Mouse (Mus musculus) CH12.LX (cell line): Measurements from ENCODE around the gene Zfp750.
A peak's percentile ranks its signal among the peaks of the same experiment; 100 is the strongest.

ENCODE experiments used
- BHLHE40 ChIP-seq: IDR thresholded peaks from 2 replicates; pipeline ENCODE4 v1.6.1; 2011; ENCODE audit warnings: mild to moderate bottlenecking, low read depth, low read length, improper control_type of control experiment
- CTCF ChIP-seq, 2 experiments: IDR thresholded peaks in 1 of 2; conservative IDR thresholded peaks in 1 of 2; 2 replicates each; pipeline ENCODE4 v1.5.1; 2011 to 2012; ENCODE audit warnings: low read depth in 2 of 2, low read length in 2 of 2, improper control_type of control experiment in 1 of 2, inconsistent platforms in 1 of 2, mild to moderate bottlenecking in 1 of 2, moderate library complexity in 1 of 2
- EP300 ChIP-seq: IDR thresholded peaks from 2 replicates; pipeline ENCODE4 v1.6.1; 2011; ENCODE audit warnings: low read length, improper control_type of control experiment
- JUN ChIP-seq: IDR thresholded peaks from 2 replicates; pipeline ENCODE4 v1.6.1; 2011; ENCODE audit warnings: low read depth, mild to moderate bottlenecking, low read length, improper control_type of control experiment, moderate library complexity; ENCODE audit not compliant: insufficient read depth
- MEF2A ChIP-seq: IDR thresholded peaks from 2 replicates; pipeline ENCODE4 v1.6.1; 2014; ENCODE audit warnings: low read depth, mild to moderate bottlenecking, inconsistent platforms, low read length, improper control_type of control experiment, borderline replicate concordance
- UBTF ChIP-seq: IDR thresholded peaks from 2 replicates; pipeline ENCODE4 v1.6.1; 2012; ENCODE audit warnings: low read depth, mild to moderate bottlenecking, inconsistent platforms, low read length, improper control_type of control experiment, moderate library complexity
- ZC3H11A ChIP-seq: IDR thresholded peaks from 2 replicates; pipeline ENCODE4 v1.6.1; 2012; ENCODE audit warnings: low read depth, mild to moderate bottlenecking, inconsistent platforms, low read length, improper control_type of control experiment

DNA sequence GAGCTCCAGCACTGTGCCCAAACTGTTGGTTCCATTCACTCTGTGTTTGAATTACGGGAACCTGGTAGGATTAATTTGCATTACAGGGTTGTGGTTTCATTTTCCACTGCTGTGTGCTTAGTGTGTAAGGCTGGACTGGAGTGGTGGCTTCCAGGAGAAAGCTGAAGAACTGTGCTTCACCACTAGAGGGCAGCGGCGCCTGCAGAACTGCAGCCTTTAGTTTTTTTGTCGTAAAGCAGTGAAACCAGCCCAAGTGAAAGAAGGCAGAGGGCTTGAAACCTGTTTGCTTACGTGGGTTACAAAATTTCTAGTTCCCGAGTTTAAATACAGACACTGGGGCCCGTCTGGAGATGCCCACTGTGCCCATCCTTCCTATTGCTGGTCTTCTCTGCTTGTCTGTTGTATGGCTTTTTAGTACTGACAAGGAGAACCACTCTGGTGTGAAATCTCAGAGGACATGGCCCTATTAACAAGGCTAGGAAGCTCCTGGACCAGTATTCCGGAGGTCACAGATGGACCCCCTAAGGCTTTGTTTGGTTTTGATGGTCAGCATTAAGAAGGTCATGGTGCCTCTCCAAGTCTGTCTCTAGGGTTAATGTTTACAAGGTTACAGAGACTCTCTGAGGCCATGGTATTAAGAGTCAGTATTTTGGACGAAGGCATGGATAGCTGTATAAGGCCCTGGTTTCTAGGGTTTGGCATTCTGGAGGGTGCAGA, 43.3 kb downstream of the Zfp750 start:
- TF ChIP-seq CTCF (conservative IDR thresholded peaks at IDR 0.05 in 1 of 2, IDR thresholded peaks at IDR 0.05 in 1 of 2; ENCODE audit: low read depth in 2 of 2, low read length in 2 of 2) (peak; percentile 96 to 99), UBTF (no peak), BHLHE40 (no peak), EP300 (peak; percentile 52), JUN (no peak), ZC3H11A (peak; percentile 85), MEF2A (peak; percentile 66; the same call in 1 of the 2 replicates)
